Mouse (Mus musculus) kidney, adult 2 months (tissue): ENCODE data around the gene Hbq1a.

Experiments
- CTCF ChIP-seq: fragments of 200-500 bp; conservative IDR thresholded peaks from 2 replicates; pipeline ENCODE4 v1.5.1; 2011; ENCODE audit warnings: low read depth, mild to moderate bottlenecking, control low read depth, low read length, moderate library complexity, mixed read lengths; ENCODE audit not compliant: insufficient read depth, insufficient read length
- POLR2A ChIP-seq: fragments of 200-500 bp; IDR thresholded peaks from one replicate; pipeline ENCODE4 v1.6.1; 2011; ENCODE audit warnings: low read depth, low read length, control low read depth

- TF ChIP-seq POLR2A: no peak
- TF ChIP-seq CTCF: no peak
Measured at GRCm38 (mm10) chr11:32331861-32332260, 32.0 kb downstream of the Hbq1a start.
